Mouse (Mus musculus) ES-CJ7 (cell line): ENCODE data around the gene Ddx58.

Experiments used
- DNase-seq: peaks from one replicate; pipeline ENCODE4 v3.0.0; 2011; ENCODE audit warnings: low read depth, low spot score

The Ddx58 gene

DNA sequence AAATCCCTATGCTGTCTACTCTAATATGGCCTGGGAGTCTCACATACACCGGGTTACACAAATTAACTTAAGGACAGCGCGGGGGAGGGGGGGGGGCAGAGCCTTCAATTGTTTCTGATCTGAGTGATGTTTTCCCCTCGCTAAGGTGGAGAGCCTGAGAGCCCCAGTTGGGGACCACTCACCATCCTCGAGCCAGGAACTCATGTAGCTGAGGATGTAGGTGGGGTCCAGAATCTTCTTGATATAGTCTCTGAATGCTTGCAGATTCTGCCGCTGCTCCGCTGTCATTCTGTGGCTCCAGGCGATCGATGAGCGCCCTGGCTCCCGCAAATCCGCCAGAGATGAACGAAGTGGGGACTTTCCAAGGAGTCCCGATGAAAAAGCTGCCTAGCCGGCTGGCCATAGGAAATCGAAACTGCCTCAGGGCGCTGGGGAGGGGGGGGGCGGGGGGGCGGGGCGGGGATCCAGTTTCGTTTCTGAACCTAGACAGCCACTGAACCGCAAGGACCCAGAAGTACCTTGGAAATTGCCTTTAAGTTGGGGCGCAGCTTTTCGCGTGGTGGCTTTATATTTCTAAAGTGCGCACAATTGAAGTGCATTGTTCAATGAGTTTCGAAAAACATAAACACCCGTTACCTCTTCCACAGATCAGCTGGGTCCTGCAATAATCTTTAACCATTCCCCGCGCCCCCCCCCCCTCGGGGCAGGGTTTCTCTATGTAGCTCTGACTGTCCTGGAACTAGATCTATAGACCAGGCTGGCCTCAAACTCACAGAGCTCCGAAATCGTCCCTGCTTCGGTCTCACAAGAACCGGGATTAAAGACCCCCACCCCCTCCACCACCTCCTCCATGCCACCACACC is at the start of gene Ddx58:
Gene Ddx58, minus strand, starts transcription at position 420 of the 863 bp plus-strand sequence.
- DNase-seq = no peak

DNA sequence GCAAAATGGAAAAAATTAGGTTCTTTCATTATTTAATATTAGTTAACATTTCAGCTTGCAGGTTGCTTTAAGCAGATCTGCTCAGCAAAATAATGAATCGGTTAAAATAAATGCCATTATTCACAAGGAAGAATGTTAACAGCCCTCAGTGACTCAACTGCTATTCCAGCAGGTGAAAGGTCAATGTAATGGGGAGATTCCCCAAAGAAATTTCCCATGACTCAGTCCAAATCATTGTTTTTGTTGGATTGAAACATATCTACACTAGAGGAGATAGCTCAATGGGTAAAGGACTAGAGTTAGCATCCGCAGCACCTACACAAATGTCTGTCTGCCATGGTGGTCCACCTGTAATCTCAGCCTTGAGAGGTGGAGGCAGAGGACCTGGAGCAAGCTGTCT is 49.4 kb upstream of the Ddx58 start:
- no peak for DNase-seq

DNA sequence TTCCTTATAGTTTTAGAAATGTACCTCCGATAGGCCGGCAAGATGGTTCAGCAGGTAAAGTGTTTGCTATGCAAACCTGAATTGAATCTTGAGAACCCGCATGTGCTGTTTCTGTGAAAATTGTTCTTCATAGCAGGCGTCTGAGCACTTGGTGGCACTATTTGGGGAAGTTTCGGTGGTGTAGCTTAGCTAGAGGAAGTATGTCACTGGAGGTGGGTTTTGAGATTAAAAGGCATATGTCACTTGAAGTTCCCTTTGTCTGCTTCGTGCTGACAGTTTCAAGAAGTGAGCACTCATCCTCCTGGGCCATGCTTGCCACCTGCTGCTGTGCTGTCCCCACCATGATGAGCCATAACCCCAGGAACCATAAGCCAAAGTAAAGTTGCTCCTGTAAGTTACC is 47.8 kb upstream of the Ddx58 start:
- no peak for DNase-seq

DNA sequence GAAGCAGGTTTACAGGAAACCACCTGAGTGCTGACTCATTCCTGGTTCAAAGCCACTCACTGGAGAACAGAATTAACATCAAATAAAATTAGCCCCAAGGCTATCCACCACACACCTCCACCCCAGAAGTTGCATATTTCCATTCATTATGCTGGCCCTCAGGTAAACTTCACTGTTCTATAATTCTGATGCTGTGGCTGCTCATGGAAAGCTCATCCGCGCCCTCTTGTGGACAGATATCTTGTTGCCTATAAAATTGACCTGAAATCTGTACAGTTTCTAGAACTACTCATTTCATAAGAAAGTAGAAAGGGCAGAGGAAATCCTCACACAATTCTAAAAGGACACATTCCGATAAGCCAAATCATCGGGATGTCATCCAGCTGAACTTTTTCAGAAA is 46.0 kb upstream of the Ddx58 start:
- peak; percentile 76 for DNase-seq

DNA sequence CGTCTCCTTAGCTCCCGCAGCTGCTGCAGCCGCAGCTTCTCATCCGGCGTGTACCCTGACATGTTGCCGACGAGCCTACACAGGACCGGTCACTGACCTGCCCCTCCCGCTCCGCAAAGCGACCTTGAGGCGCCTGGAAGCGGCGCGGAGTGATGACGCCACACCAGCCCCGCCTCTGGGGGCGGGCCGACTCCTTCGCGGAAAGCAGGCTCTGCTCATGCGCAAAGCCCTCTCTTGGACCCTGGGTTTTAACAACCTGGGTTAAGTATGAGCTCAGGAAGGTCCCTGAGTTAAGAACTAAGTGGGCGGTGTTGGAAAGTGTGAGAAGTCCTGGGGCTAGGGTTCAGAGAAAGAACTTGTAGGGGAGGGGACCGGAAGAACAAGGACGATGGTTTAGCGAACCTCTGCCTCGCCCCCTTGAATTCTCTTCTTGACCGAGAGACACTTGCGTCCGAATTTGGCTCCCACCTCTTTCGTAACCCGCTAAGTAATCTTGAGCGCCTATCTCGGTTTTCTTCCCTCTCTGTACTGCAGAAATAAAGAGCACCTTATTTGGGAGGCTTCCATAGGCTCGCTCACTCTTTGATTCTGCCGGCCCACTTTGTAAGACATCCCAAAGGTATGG is 39.8 kb upstream of the Ddx58 start, which contains the start of gene Ndufb6:
Gene Ndufb6, minus strand, starts transcription at position 146 of the 625 bp plus-strand sequence.
- DNase-seq = peak; percentile 97

DNA sequence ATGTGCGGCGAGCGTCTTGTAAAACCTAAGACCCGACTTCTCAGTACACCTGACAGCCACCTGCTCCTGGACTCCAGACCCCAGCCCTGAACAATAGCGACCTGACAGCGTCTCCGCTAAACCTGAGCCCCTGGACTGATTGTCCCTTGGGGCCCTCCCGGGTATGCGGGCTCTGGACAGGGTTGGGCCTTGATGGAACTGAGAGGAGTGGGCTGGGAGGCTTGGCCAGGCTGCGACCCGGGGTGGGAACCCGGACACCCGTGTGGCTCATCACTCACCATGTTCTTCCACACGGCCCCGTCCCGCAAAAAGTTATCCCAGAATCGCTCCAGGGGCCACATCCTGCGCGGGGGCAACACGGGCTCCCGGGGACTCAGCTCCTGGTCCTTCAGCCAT is 39.2 kb upstream of the Ddx58 start:
- DNase-seq = no peak

DNA sequence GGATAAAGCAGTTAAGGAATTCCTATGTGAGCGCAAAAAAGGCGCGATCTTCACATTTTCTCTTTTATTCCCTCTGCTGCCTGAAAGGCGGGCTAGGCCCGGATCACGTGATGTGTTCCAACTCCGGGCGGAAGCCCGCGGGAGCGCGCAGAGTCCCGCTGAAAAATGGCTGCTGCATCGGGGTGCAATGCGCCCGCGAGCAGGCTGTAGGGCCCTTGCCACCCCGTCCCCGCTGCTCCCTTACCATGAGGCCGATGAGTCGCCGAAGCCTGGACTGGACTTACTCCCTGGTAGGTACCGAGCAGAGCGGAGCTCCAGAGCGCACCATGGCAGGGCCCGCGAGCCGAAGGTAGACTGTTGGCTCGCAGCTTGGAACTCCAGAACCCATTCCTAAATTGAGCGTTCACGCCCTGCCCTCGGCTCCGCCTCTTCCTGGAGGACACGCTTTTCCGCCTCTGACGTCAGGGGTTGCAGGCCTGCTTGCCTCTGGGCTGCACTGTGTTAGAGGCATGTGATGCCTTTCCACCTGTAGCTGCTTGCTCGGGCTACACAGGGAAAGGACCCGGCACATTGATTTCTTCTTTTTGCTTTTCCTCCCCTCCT is 29.9 kb upstream of the Ddx58 start, which contains the start of the genes Smim27 and Topors:
Gene Smim27, plus strand, starts transcription at position 150 of the 603 bp plus-strand sequence.
Gene Topors, minus strand, starts transcription at position 421 of the 603 bp plus-strand sequence.
- DNase-seq = peak; percentile 98

DNA sequence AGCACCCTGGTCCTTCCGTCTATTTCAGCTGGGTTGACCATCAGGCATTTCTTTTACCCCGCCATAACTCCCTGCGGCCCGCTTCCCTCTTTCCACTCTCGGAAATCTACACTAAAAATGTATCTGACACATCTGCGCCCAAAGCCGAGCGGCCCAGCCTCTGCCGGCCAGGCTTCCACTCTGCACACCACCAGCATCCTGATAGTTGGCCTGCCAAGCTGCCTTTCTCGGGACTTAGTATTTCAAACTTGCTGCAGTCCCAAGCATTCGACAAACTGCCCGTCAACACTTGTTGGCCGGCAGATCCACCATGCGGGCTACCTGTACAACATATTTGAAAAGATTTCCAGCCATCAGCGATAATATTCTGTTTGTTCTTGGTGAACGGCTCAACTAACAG is 29.2 kb upstream of the Ddx58 start:
- no peak for DNase-seq

DNA sequence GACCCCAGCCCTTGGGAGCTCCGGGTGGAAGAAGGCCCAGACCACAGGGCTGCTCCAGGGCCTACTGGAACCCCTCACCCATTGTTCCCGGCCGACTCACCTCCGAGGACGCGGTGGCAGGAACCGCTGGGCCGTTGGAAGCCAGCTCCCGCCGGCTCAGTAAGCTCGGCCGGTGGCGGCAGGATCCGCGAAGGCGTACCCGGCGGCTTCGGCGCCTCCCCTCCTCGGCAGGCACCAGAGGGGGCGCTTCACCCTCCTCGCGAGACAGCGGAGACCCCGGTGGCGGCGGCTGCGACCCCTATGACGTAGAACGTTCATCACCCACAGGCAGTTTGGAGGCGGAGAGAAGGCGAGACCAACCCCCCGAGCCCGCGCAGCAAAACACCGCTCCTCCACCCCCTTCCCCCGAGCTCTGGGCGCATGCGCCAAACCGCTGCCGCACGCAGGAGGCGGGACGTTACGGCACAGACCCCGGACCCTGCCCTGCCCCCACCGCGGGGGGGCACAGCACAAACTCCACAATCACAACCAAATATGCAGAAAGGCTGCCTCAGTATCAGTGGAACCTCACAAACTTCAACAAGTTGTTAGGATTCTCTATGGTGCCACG is 28.7 kb upstream of the Ddx58 start:
- DNase-seq = peak; percentile 96

DNA sequence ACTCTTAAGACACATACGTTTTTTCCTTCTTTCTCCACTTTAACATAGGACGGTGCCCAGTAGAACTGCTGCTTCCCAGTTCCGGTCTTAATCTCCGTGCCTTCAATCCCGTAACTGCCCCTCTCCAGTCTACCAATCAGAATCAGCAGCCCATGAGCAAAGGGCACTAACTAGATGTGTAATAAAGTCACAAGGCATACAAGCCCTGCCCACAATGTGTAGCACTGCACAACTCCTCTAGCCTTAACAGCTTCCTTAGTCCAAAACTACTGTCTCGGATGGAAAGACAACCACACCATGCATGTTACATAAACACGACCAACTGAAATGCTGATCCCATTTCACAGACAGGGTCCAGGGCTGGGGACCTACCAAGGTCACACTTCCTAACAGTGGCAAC is 28.1 kb upstream of the Ddx58 start:
- peak; percentile 35 for DNase-seq

DNA sequence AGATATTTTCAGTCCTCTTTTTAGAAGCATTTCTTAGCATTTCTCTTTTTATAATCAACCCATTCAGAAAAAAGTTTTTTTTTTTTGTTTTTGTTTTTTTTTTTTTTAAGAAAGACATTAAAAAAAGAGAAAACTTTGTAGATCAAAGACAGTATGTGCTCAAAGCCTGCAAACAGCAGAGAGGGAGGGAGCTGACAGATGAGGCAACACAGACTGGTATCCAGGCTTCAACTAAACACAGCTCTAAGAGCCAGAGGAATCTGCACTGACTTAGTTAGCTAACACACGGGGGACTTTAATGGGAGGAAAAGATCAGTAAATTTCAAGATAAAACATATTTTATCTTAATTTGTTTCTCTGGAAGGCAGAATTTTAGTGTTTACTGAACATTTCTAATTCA is 24.7 kb upstream of the Ddx58 start:
- DNase-seq = no peak

DNA sequence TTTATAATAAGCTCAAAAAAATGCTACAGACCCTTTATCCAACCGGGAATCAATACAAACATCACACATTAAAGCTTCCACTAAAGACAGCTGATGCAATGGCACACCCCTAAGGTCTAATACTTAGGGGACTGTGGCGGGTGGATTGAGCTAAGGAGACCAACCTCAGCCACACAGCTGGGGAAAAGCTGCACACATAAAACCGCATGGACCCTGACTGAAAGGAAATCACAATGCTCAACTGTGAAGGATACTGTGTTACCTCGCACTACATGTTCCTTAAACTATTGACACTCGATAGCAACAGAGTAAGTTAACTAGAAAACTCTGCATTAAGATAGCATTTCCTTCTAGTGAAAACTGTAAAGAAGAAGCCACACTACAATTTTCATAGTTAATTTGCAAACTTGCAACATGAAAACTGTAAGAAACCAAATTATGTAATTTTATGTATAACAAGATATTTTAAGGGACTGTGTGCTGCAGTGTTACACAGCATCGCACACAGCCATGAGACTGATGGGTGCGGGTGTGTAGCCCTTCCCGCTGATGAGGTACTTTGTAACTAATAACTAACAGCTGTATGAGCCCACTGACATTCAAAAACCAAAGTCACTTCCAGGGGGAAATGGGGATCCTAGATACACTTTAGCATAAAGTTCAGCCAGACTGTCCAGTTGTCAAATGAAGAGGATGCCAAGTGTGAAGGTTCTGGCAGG is 14.9 kb upstream of the Ddx58 start:
- no peak for DNase-seq

DNA sequence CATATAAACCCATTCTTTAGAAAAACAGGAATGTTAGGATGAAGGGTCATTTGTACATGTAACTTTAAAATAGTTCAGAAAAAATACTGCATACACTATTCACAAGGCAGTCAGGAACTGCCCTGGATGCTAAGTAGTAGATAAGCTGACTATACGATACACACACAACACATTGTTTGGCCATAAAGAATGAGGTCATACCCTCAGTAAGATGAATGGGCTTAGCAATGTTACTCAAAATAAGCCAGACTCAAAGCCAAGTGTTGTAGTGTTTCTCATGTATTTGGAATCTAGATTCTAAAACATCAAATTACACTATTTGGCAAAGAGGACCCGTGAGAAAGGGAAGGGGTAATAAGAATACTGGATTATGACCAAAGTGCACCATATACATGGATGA is 14.1 kb upstream of the Ddx58 start:
- DNase-seq = no peak

DNA sequence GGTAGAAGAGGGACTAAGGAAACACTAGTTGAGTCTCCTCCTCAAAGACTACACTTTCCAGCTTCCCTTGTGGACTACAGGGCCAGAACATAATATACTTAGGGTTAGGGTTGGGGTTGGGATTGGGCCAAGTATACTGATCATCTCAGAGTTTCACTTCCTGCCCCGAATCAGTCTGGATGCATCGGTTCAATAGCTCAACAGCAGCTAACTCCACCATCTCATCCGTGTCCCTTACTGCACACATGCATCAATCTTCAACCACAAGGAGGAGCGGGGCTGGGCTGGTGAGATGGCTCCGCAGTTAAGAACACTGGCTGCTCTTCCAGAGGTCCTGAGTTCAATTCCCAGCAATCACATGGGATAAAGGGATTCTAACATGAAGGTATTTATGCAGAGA is 11.4 kb upstream of the Ddx58 start:
- DNase-seq = no peak

DNA sequence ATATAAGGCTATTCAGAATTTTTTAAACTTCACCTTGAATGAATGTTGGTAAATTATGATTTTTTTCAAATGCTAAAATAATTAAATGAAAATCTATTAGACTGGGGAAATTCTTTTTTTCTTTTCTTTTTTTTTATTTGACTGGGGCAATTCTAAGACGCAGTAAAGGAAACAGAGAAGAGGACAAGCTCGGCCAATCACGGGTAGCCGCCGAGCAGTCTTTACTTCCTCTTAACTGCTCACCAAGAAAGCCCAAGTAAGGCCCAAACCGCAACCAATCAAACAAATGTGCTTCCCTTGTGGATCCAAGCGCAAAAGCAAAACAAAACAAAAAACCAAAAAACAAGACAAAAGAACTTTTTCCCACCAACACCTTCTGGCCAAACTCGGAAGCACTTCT is 4.4 kb upstream of the Ddx58 start:
- no peak for DNase-seq

DNA sequence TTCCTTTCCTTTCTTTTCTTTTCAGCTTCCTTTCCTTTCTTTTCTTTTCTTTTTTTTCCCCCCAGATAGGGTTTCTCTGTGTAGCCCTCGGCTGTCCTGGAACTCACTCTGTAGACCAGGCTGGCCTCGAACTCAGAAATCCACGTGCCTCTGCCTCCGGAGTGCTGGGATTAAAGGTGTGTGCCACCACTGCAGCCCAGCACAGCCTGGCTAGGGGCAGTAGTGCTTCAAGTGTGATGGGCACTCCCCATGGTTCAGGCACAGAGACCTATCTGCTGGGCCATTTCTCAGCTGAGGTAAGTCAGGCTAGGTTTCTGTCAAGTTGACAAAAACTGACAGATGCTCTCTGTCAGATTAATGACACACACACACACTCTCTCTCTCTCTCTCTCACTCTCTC is 3.4 kb upstream of the Ddx58 start:
- DNase-seq = no peak

DNA sequence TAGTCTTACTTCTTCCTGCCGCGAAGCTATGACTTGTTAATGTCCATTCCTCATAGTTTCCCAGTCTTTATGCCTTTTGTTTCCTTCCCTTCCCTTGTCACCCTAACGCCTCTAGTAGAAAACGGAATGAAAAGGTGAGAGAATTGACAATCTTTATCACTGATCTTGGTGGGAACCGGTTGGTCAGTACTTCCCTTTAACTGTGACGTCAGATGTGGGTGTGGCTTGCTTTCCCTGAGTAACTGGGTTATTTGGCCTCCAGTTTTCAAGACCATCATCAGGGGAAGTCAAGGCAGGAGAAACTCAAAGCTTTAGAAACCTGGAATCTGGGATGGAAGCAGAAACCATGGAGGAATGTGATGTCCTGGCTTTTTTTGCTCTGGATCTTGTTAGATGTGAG is 2.3 kb upstream of the Ddx58 start:
- no peak for DNase-seq

DNA sequence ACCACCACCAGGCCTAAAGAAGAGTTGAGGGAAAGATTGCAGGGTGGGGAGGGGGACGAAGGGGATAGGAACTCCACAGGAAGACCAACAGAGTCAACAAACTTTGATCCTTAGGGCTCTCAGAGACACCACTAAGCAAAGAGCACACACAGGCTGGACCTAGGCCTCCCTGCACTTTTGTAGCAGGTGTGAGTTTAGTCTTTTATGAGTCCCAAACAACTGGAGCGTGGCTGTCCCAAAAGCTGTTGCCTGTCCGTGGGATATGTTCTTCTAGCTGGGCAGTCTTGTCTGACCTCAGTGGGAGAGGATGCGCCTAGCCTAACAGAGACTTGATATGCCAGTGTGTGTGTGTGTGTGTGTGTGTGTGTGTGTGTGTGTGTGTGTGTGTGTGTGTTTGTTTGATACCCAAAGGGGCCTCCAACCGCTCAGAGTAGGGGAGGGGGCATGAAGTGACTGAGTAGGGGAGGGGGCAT is 680 bp upstream of the Ddx58 start:
- no peak for DNase-seq

DNA sequence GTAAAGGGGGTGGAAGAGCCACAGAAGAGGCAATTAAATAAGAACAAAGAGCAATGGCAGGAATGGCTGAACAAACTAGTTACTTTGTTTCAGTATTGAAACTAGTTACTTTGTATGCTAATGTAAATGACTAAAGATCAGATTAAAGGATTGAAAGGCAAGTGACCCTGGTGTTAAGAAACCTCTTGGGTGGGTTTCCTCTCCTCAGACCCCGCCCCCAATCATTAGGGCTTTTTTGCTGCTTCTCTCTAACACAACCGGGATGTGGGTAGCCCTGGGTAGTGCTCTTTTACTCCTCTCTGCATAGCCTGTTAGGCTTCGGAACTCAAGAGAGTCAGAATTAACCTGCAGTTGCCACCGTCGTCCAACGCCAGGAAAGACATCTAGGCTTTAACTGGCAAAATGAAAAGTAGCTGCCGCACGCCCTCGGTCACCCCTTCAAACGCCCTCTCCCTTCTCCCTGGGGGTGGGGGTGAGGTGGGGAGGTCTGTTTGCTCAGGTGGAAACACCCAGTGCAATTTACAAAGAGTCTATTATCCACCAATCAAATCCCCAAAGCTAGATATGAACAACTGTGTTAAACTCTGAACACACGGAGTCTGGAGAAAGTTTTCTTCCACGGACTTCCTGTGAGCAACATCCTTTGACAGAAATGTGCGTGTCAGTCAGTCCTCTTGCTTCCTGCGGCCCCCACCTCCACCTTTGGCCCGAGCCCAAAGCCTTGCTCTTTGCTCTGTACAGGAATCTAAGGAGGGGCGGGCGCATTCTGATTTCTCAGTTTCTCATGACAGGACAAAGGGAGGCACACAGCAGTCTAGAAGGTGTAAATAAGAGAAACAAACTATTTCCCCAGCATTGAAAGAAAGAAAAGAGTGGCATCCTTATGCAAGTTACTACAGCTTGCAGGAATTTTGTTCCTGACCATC is 882 bp downstream of the Ddx58 start:
- DNase-seq = peak; percentile 84

DNA sequence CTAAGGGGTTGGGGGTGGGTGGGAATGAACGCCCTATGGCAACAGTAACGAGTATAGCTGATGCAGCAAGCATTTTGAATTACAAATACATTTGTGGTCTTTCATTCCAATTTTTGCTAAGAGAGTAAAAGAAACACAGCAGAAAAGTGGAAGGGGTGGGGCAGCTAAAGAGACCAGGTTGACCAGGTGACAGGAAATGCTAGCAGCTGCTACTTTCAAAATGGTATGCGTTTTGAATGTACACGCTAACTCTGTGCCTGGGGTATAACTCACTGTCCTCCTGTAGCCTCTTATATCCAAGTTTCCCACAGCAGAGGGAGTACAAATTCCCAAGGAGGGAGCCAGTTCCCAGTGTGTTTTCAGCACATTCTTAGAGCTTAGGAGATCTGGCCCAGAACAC is 2.8 kb downstream of the Ddx58 start:
- no peak for DNase-seq
